Mouse (Mus musculus) CH12.LX (cell line): ENCODE measurements around the gene Rgs18. TPM values are rescaled to one million over a fixed set of nuclear protein-coding genes. Genes with fewer than 3 reads are reported as not detected.

Source experiments
- DNase-seq: peaks from one replicate; pipeline ENCODE4 v3.0.0-alpha.2; 2013; ENCODE audit errors: extremely low read depth
- H3K27ac ChIP-seq: 2 replicates; pipeline ENCODE4 v1.5.1; 2012; ENCODE audit warnings: low read depth, mild to moderate bottlenecking, control low read depth, moderate library complexity; ENCODE audit not compliant: insufficient read depth
- H3K27me3 ChIP-seq: replicated peaks from 2 replicates; pipeline ENCODE3; 2012; ENCODE audit warnings: inconsistent platforms
- H3K36me3 ChIP-seq, 2 experiments: replicated peaks in 1 of 2; 2 replicates each; pipeline versions ENCODE3 to v1.6.1; 2012; ENCODE audit warnings: inconsistent platforms in 1 of 2, low read length in 1 of 2, mild to moderate bottlenecking in 1 of 2, mixed read lengths in 1 of 2, moderate library complexity in 1 of 2; ENCODE audit not compliant: control insufficient read depth in 1 of 2, insufficient read depth in 1 of 2
- H3K4me1 ChIP-seq, 2 experiments: 2 replicates each; pipeline ENCODE4 v1.6.1; 2012; ENCODE audit warnings: inconsistent platforms in 1 of 2, moderate library complexity in 1 of 2; ENCODE audit not compliant: insufficient read depth in 2 of 2, control insufficient read depth in 1 of 2
- H3K4me2 ChIP-seq: 2 replicates; pipeline ENCODE4 v1.6.1; 2012; ENCODE audit warnings: low read depth, mild to moderate bottlenecking, control low read depth; ENCODE audit not compliant: poor library complexity, insufficient read depth, severe bottlenecking
- H3K4me3 ChIP-seq, 3 experiments: fragments of 150-350 bp in 1 of 3; sonication (generic) in 1 of 3; replicated peaks in 1 of 3; 2 replicates each; pipeline versions ENCODE3 to v1.5.1; 2011 to 2012; ENCODE audit warnings: low read depth in 2 of 3, low read length in 2 of 3, mild to moderate bottlenecking in 2 of 3, moderate library complexity in 2 of 3, control low read depth in 1 of 3, improper control_type of control experiment in 1 of 3, inconsistent platforms in 1 of 3, mixed read lengths in 1 of 3; ENCODE audit not compliant: poor library complexity in 1 of 3
- H3K79me2 ChIP-seq: replicated peaks from 2 replicates; pipeline ENCODE4 v1.6.1; 2012; ENCODE audit warnings: mild to moderate bottlenecking, moderate library complexity; ENCODE audit not compliant: control insufficient read depth, poor library complexity, insufficient read depth, severe bottlenecking; ENCODE audit errors: extremely low read depth
- H3K9ac ChIP-seq: 2 replicates; pipeline ENCODE4 v1.6.1; 2012; ENCODE audit warnings: low read depth, mild to moderate bottlenecking, control low read depth, moderate library complexity; ENCODE audit not compliant: insufficient read depth
- H3K9me3 ChIP-seq: replicated peaks from 2 replicates; pipeline ENCODE3; 2012; ENCODE audit warnings: low read length, inconsistent platforms, mixed read lengths
- BHLHE40 ChIP-seq: IDR thresholded peaks from 2 replicates; pipeline ENCODE4 v1.6.1; 2011; ENCODE audit warnings: mild to moderate bottlenecking, low read depth, low read length, improper control_type of control experiment
- CTCF ChIP-seq, 2 experiments: IDR thresholded peaks in 1 of 2; conservative IDR thresholded peaks in 1 of 2; 2 replicates each; pipeline ENCODE4 v1.5.1; 2011 to 2012; ENCODE audit warnings: low read depth in 2 of 2, low read length in 2 of 2, improper control_type of control experiment in 1 of 2, inconsistent platforms in 1 of 2, mild to moderate bottlenecking in 1 of 2, moderate library complexity in 1 of 2
- E2F4 ChIP-seq: IDR thresholded peaks from 2 replicates; pipeline ENCODE4 v1.6.1; 2011; ENCODE audit warnings: low read depth, low read length, improper control_type of control experiment; ENCODE audit not compliant: insufficient replicate concordance
- ELF1 ChIP-seq: IDR thresholded peaks from 2 replicates; pipeline ENCODE4 v1.6.1; 2014; ENCODE audit warnings: low read depth, mild to moderate bottlenecking, inconsistent platforms, low read length, improper control_type of control experiment
- EP300 ChIP-seq: IDR thresholded peaks from 2 replicates; pipeline ENCODE4 v1.6.1; 2011; ENCODE audit warnings: low read length, improper control_type of control experiment
- ETS1 ChIP-seq: conservative IDR thresholded peaks from 2 replicates; pipeline ENCODE4 v1.6.1; 2012; ENCODE audit warnings: low read depth, mild to moderate bottlenecking, inconsistent platforms, low read length, improper control_type of control experiment, moderate library complexity
- HCFC1 ChIP-seq: IDR thresholded peaks from 2 replicates; pipeline ENCODE4 v1.6.1; 2012; ENCODE audit warnings: low read depth, mild to moderate bottlenecking, inconsistent platforms, low read length, improper control_type of control experiment
- IRF4 ChIP-seq: IDR thresholded peaks from 2 replicates; pipeline ENCODE4 v1.6.1; 2014; ENCODE audit warnings: low read depth, mild to moderate bottlenecking, inconsistent platforms, low read length, improper control_type of control experiment
- KAT2A ChIP-seq: IDR thresholded peaks from 2 replicates; pipeline ENCODE4 v1.6.1; 2012; ENCODE audit warnings: low read length, improper control_type of control experiment, inconsistent platforms; ENCODE audit not compliant: insufficient replicate concordance
- MAFK ChIP-seq: IDR thresholded peaks from 2 replicates; pipeline ENCODE4 v1.6.1; 2011; ENCODE audit warnings: low read length, improper control_type of control experiment; ENCODE audit not compliant: insufficient replicate concordance
- NELFE ChIP-seq: IDR thresholded peaks from 2 replicates; pipeline ENCODE4 v1.6.1; 2011; ENCODE audit warnings: low read depth, low read length, improper control_type of control experiment
- SIN3A ChIP-seq: IDR thresholded peaks from 2 replicates; pipeline ENCODE4 v1.6.1; 2012; ENCODE audit warnings: low read length, improper control_type of control experiment, inconsistent platforms
- USF2 ChIP-seq: conservative IDR thresholded peaks from 2 replicates; pipeline ENCODE4 v1.6.1; 2011; ENCODE audit warnings: low read depth, low read length, improper control_type of control experiment
- ZC3H11A ChIP-seq: IDR thresholded peaks from 2 replicates; pipeline ENCODE4 v1.6.1; 2012; ENCODE audit warnings: low read depth, mild to moderate bottlenecking, inconsistent platforms, low read length, improper control_type of control experiment
- ZMIZ1 ChIP-seq: IDR thresholded peaks from 2 replicates; pipeline ENCODE4 v1.6.1; 2012; ENCODE audit warnings: low read depth, mild to moderate bottlenecking, inconsistent platforms, low read length, improper control_type of control experiment
- ZNF384 ChIP-seq: IDR thresholded peaks from 2 replicates; pipeline ENCODE4 v1.6.1; 2012; ENCODE audit warnings: low read depth, low read length, improper control_type of control experiment, inconsistent platforms
- dilution Hi-C: fragments of 300-500 bp; cut with MboI; formaldehyde crosslinking; loops from 2 replicates; pipeline ENCODE4 v1.14.3; 2020; ENCODE audit warnings: low sequenced_read_pairs; ENCODE audit not compliant: extremely low pct_unique_long_range_greater_than_20kb, extremely low pct_ligation_motif_present
- in situ Hi-C: fragments of 300-500 bp; cut with MboI; formaldehyde crosslinking; loops from 3 replicates; pipeline ENCODE4 v1.14.3; 2019; ENCODE audit warnings: low sequenced_read_pairs, low pct_ligation_motif_present, low pct_unique_long_range_greater_than_20kb, mixed read lengths
- polyA plus RNA-seq: library from polyadenylated mRNA; unstranded; fragments of >175 nt; gene quantifications from 2 replicates; pipeline ENCODE4 v1.2.1, GENCODE M21; 2012; ENCODE audit warnings: low read depth; ENCODE audit not compliant: insufficient read length
- total RNA-seq, 2 experiments: library from RNA; depleted of rRNA; stranded (reverse); fragments of 300-350 nt in 1 of 2; fragments of >200 nt in 1 of 2; gene quantifications; 2 replicates each; pipeline ENCODE4 v1.2.3; 2012 to 2014

The Rgs18 gene
- total RNA-seq (2012; rRNA removed) (0.38 and 0.80 TPM in 2 replicates), total RNA-seq (2014; rRNA removed) (15.1 and 20.5 TPM in 2 replicates), polyA plus RNA-seq (4.9 and 5.8 TPM in 2 replicates)

DNA sequence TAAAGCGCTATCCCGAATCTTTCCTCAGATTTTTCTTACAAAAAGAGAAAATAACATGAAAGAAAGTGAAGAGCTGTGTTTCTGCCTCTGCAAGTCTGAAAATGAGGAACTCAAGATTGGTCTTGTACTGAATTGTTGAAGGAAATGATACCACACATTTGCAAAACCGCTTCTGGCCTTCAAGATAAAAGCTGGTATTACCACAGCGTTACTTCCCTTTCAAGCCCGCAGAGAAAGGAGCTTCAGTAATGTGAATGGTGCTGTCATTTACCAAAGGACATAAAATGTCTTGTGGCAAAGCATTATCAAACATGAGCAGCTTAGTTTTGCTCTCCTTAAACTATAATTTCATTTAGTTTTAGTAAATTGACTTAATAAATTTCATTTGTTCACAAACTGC is at the start of gene Rgs18:
TSS of gene Rgs18 (minus strand) at position 105 of the 400 bp plus-strand sequence.
- Histone ChIP-seq H3K36me3 (no peaks in the 10 kb centered on the region), H3K27me3 (no peaks in the 10 kb centered on the region), H3K27ac (no peak within 1 kb of the TSS)
- dilution Hi-C loops = no loop called here
- TF ChIP-seq MAFK (no peak), EP300 (peak; percentile 46)
- TF ChIP-seq, all 38 proteins: peak for 1
- Histone ChIP-seq H3K4me3 (peak within 1 kb of the TSS in 1 of 3 experiments; percentile 43), H3K9me3 (no peaks in the 10 kb centered on the region), H3K4me2 (no peak within 1 kb of the TSS), H3K9ac (no peak within 1 kb of the TSS), H3K4me1 (peaks cover 0 to 7% of the 10 kb centered on the region in 2 experiments; a peak in 1 of 4 replicates), H3K79me2 (no peaks in the 10 kb centered on the region)
- in situ Hi-C loops = no loop called here
- DNase-seq = peak; percentile 83

- Histone ChIP-seq H3K4me1 (peaks cover 0 to 7% of the 10 kb centered on the region in 2 experiments; a peak in 1 of 4 replicates), H3K4me3 (peak overlapping the region in 1 of 3 experiments; percentile 43), H3K79me2 (no peaks in the 10 kb centered on the region), H3K27ac (no peak overlapping the region), H3K4me2 (no peak overlapping the region), H3K27me3 (no peaks in the 10 kb centered on the region), H3K36me3 (no peaks in the 10 kb centered on the region), H3K9me3 (no peaks in the 10 kb centered on the region), H3K9ac (no peak overlapping the region)
- in situ Hi-C loops (no loop called here), dilution Hi-C loops (no loop called here)
- peak; percentile 6 for DNase-seq
- TF ChIP-seq ELF1 = no peak
- TF ChIP-seq ETS1 = no peak
- TF ChIP-seq USF2 = no peak
- TF ChIP-seq ZMIZ1 = no peak
Observed at GRCm38 (mm10) chr1:144774394-144774793, 841 bp downstream of the Rgs18 start.

DNA sequence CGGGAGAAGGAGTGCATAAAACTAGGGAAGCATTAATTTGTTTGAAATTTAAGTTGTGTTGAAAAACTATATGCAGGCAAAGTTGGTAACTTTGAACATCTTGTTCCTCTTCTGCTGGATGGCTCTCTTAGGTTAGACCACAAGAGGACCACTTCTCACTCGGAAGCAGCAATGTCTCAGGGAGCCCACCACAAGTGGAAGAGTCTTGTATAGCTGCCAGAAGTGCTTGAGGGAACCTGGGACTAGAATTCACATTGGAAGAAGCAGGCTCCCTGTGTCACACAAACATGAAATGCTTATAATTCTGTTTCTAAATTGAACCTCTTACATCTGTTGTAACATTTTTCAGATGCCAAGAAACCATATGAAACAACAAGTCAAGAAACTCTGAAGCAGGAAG is 9.0 kb downstream of the Rgs18 start:
- no peak for TF ChIP-seq ZNF384
- no peak for TF ChIP-seq ZMIZ1
- TF ChIP-seq BHLHE40 = no peak
- TF ChIP-seq KAT2A = no peak
- TF ChIP-seq ZC3H11A = no peak
- TF ChIP-seq CTCF (conservative IDR thresholded peaks at IDR 0.05 in 1 of 2, IDR thresholded peaks at IDR 0.05 in 1 of 2; ENCODE audit: low read depth in 2 of 2, low read length in 2 of 2) = no peak
- no peak for TF ChIP-seq HCFC1
- TF ChIP-seq E2F4 = no peak
- no peak for TF ChIP-seq IRF4
- no peak for TF ChIP-seq NELFE
- no peak for TF ChIP-seq EP300
- TF ChIP-seq SIN3A = no peak
- no peak for DNase-seq
- Histone ChIP-seq H3K4me1 (no peaks in the 10 kb centered on the region), H3K4me2 (no peak overlapping the region), H3K4me3 (no peak overlapping the region), H3K9ac (no peak overlapping the region), H3K27ac (no peak overlapping the region), H3K27me3 (no peaks in the 10 kb centered on the region), H3K79me2 (no peaks in the 10 kb centered on the region), H3K9me3 (no peaks in the 10 kb centered on the region), H3K36me3 (no peaks in the 10 kb centered on the region)
- in situ Hi-C loops (no loop called here), dilution Hi-C loops (no loop called here)
